Mouse (Mus musculus) layer of hippocampus, adult 2 months (tissue): Measurements from ENCODE around the gene Cited4. TPM values are rescaled to one million over a fixed set of nuclear protein-coding genes. Genes with fewer than 3 reads are reported as not detected.

Experiments
- DNase-seq, 2 experiments: peaks; one replicate each; pipeline ENCODE4 v3.0.0; 2022; ENCODE audit warnings: low spot score in 2 of 2
- H3K27ac ChIP-seq: fragments of 200-600 bp; 2 replicates; pipeline ENCODE4 v1.8.1; 2022
- H3K4me3 ChIP-seq: fragments of 200-600 bp; 2 replicates; pipeline ENCODE4 v1.8.1; 2022; ENCODE audit warnings: mild to moderate bottlenecking
- CTCF ChIP-seq: fragments of 200-600 bp; conservative IDR thresholded peaks from 2 replicates; pipeline ENCODE4 v1.8.1; 2022; ENCODE audit warnings: antibody characterized with exemption, mild to moderate bottlenecking, moderate library complexity
- total RNA-seq, 2 experiments: library from RNA; stranded (reverse); gene quantifications; 2 replicates each; pipeline ENCODE4 v1.2.3; 2021

The Cited4 gene
- total RNA-seq, 2 experiments from 2014 or later, result 2.0 TPM

GRCm38 (mm10) chr4:120665782-120666181, 590 bp upstream of the Cited4 start:
- H3K27ac ChIP-seq, result no peak overlapping the region
- no peak for DNase-seq
- no peak for TF ChIP-seq CTCF

DNA sequence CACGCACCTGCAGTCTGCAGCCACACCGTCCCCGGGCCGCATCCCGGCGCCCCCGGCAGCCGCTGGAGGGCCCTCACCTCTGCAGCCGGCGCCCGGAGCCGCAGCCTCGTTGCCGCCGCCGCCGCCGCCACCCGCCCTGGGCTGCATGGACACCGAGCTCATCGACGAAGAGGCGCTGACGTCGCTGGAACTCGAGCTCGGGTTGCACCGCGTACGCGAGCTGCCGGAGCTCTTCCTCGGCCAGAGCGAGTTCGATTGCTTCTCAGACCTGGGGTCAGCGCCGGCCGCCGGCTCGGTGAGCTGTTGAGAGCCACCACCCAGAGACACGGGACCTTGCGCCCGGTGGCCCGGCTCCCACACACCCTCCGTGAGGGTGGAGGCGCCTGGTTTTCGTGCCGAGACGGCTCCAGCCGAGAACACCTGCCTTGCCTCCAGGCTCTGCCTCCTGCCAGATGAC, 701 bp downstream of the Cited4 start:
- no peak for DNase-seq
- Histone ChIP-seq H3K27ac (peak overlapping the region; percentile 47; the same call in 1 of the 2 replicates), H3K4me3 (peak overlapping the region; percentile 72)
- no peak for TF ChIP-seq CTCF

More at GRCm38 (mm10) chr4:120665782-120666181, 590 bp upstream of the Cited4 start:
- no peak overlapping the region for H3K4me3 ChIP-seq

DNA sequence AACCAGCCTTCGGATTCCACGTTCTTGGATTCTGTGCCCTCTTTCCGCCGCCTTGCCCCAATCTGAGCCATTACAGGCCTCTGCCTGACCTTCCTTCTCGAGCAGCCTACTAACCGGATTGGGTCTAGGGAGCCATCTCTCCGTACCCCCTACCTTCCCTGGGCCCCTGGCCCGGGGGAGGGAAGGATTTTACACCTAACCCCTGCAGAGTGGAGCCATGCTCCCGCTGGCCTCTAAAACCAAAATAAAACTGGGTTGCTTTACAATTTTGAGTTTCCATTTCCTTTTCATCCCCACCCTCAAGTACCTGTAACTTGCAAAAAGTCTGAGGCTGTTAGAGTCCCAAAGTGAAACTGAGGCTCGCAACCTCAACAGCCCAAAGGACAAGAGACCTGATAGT, 1.2 kb downstream of the Cited4 start:
- H3K27ac ChIP-seq, result 0 out of 2 replicates have a peak overlapping the region, but pooled peaks have one; percentile 47
- peak overlapping the region; percentile 72; the same call in 1 of the 2 replicates for H3K4me3 ChIP-seq
- DNase-seq, result no peak
- TF ChIP-seq CTCF, result no peak

DNA sequence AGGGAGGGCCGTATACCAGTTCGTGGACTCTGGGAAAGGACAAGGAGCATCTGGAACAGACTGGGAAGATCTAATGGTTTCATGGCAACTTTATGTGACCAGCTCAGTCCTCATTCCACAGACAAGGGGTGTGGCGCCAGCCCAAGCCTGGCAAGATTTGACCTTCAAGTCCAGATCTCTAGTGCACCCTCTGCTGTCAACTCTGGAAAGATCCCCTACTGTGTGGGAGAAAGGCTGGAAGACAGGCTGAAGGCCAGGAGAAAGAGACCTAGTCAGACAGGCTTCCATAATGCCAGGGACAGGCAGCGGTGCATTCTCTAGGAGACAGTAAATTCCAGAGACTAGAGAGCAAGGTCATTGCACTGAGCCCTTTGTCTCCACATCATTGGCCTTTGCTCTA, 2.2 kb downstream of the Cited4 start:
- TF ChIP-seq CTCF, result peak; percentile 45
- no peak overlapping the region for H3K4me3 ChIP-seq
- no peak for DNase-seq
- H3K27ac ChIP-seq, result no peak overlapping the region

DNA sequence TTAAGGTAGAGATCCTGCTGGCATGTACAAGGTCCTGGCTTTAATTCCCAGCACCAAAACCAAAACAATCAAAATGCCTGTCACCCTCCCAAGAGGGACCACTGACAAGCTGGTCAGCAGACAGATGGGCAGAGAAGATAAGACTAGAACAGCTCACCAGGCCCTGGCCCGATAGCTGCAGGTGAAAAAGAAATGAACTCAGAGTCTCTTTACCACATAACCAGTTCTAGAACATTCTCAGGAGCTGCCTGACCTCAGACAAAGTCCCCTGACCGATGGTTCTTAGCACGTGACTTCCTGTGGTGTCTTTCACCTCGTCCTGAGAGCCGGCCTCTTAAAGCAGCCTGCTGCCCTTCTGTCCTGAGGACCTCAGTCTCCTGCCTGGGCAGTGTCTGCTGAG, 3.2 kb downstream of the Cited4 start:
- no peak for DNase-seq
- H3K4me3 ChIP-seq, result no peak overlapping the region
- TF ChIP-seq CTCF, result no peak
- H3K27ac ChIP-seq, result no peak overlapping the region

GRCm38 (mm10) chr4:120671046-120671445, 4.7 kb downstream of the Cited4 start:
- no peak for DNase-seq
- TF ChIP-seq CTCF, result no peak
- H3K4me3 ChIP-seq, result no peak overlapping the region
- H3K27ac ChIP-seq, result no peak overlapping the region

DNA sequence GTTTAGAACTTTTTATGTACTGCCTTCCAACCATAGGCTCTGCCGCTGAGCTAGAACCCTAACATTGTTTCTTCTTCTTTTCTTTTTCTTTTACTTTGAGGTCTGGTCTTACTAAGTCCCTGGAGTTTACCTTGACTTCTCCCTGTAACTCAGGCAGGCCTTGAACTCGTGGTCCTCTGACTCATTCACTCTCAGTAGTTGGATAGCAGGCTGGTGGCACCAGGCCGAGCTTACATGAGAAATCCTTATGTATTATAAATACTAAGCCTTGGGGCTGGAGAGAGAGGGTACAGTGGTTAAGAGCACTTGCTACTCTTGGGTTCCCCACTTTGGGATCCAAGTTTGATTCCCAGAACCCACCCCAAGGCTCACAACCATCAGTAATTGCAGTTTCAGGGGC, 7.2 kb downstream of the Cited4 start:
- no peak for DNase-seq
- no peak for TF ChIP-seq CTCF
- H3K27ac ChIP-seq, result no peak overlapping the region
- H3K4me3 ChIP-seq, result no peak overlapping the region

DNA sequence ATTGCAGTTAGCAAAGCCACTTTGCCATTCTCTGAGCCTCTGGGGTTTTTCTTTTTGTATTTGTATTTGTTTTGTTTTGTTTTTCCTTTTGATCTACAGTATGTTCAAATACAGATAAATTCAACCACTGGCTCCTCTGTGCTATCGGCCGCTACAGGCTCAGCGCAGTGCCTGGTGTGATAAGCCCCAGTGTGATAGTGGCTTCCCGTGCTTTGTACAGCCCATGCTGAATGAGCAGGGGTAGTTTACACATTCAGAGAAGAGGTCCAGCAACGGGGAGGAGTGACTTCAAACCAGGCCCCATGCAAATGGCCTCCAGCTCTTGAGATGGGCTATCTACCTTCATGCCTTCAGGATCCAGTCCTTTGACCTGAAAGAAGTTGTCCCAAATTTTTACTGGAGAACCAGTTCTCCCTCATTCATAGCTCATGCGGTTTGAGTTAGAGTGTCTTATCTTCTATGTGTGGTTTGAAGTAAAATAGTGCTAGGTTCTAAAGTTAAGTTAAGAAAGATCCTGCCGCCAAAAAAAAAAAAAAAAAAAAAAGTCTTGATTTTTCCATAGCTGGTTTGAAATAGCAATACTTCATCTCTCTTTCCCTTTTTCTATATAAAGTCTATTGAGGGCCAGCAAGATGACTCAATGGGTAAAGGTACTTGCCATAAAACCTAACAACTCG, 8.5 kb downstream of the Cited4 start:
- Histone ChIP-seq H3K4me3 (no peak overlapping the region), H3K27ac (no peak overlapping the region)
- TF ChIP-seq CTCF, result no peak
- no peak for DNase-seq

- no peak overlapping the region for H3K4me3 ChIP-seq
- no peak for DNase-seq
- no peak overlapping the region for H3K27ac ChIP-seq
- no peak for TF ChIP-seq CTCF
Measured at GRCm38 (mm10) chr4:120675640-120676039, 9.3 kb downstream of the Cited4 start.

DNA sequence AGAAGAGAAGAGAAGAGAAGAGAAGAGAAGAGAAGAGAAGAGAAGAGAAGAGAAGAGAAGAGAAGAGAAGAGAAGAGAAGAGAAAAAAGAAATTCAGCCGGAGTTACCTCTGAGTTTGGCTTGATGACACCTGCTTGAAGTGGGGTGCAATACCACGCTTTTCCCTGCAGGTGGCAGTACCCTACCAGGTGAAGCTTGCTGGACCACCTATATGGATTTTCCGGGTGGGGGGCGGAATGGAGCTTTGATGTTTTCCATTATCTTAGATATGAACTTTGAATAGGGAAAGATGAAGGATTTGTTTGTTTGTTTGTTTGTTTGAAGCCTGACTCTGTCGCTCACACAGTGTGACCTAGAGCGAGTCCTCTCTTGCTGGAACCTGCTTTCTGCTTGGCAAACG, 14.6 kb downstream of the Cited4 start:
- peak; percentile 81 for TF ChIP-seq CTCF
- Histone ChIP-seq H3K27ac (no peak overlapping the region), H3K4me3 (no peak overlapping the region)
- peak in 1 of 2 experiments; percentile 32 for DNase-seq

DNA sequence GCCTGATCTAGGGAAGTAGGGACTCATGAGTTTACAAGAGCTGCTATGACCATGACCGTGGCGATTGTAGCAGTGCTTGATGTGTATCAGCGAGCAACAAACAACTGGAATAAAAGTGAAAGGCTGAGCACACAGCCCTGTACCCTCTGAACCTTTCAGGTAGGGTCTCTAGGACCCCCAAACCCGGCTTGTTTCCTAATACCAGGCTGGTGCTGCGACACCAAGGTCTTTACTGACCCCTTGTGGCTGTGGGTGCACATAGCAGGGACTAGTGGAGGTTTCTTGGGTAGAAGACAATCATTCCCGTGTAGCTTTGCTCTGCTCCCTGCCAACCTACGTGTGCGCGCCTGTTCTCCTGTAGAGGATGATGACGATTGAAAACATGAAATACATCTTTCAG, 15.8 kb downstream of the Cited4 start:
- DNase-seq, result peak; percentile 44 to 74
- no peak overlapping the region for H3K4me3 ChIP-seq
- no peak overlapping the region for H3K27ac ChIP-seq
- TF ChIP-seq CTCF, result peak; percentile 98

- no peak for TF ChIP-seq CTCF
- H3K4me3 ChIP-seq, result no peak overlapping the region
- DNase-seq, result no peak
Measured at GRCm38 (mm10) chr4:120683278-120683997, 17.1 kb downstream of the Cited4 start.

DNA sequence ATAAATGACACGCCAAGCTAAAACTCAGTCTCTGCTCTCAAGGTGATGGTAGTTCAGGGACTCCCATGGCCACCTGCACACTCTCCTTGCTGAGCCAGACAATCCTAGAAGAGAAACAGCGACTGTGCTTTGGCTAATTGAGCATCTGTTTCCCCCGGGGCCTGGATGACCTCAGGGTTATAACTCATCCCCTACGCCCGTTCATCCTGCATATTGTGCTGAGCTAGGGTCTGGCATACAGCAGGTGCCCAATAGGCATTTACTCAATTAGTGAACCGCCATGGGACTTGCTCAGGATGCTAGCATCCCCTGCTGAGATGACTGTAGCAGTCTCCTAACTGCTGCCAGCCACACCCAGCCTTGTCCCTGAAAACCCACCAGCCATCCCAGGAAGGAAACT, 20.9 kb downstream of the Cited4 start:
- no peak for DNase-seq
- no peak for TF ChIP-seq CTCF

More at GRCm38 (mm10) chr4:120683278-120683997, 17.1 kb downstream of the Cited4 start:
- H3K27ac ChIP-seq, result no peak overlapping the region

More for the DNA sequence above, 20.9 kb downstream of the Cited4 start:
- Histone ChIP-seq H3K4me3 (no peak overlapping the region), H3K27ac (no peak overlapping the region)
